Mouse (Mus musculus): Measurements from ENCODE around the gene Vangl1.
"Not testable (repeated sequence)": the region's sequence is repeated elsewhere in the genome, so short reads cannot be mapped to it uniquely, and the experiment has no call there.

Vangl1 gene

GRCm38 (mm10) chr3:102175701-102176100, 28.8 kb downstream of the Vangl1 start:
- in situ Hi-C loops (cut with MboI; ENCODE audit: unreplicated experiment in 2 of 2) = no loop called here

DNA sequence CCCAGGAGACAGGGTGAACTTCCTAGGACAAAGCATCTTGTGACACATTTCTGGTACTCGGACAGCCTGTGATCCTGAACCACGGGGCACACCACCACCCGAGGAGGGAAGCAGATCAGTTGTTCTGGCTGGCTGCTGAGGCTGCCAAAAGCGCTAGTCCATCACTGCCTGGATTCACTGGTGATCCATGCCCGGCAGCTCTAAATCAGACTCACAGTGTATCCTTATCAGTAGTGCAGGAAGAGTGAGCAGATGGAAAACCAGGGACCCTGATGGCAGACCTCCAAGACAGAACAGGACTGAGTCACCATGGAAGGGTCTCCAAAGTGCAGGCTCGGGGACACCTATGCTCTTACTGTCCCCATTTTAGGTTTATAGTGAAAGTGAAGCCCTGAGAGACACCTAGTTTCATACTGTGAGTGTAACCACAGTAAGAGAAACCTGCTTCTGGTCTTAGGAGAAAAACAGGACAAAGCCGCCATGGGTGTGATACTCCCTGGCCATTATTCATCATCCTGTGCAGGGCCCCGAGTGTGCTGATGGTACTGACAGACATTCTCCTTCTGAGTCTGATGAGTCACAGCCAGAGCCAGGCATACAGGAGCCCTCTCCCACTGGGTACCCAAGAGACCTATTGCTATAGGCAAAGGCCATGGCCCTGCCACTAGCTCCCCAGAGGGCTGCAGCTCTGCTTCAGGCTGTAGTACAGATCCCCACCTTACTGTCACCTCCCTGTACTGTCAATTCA, 30.2 kb downstream of the Vangl1 start:
- in situ Hi-C loops (cut with MboI; ENCODE audit: unreplicated experiment in 2 of 2) = no loop called here

DNA sequence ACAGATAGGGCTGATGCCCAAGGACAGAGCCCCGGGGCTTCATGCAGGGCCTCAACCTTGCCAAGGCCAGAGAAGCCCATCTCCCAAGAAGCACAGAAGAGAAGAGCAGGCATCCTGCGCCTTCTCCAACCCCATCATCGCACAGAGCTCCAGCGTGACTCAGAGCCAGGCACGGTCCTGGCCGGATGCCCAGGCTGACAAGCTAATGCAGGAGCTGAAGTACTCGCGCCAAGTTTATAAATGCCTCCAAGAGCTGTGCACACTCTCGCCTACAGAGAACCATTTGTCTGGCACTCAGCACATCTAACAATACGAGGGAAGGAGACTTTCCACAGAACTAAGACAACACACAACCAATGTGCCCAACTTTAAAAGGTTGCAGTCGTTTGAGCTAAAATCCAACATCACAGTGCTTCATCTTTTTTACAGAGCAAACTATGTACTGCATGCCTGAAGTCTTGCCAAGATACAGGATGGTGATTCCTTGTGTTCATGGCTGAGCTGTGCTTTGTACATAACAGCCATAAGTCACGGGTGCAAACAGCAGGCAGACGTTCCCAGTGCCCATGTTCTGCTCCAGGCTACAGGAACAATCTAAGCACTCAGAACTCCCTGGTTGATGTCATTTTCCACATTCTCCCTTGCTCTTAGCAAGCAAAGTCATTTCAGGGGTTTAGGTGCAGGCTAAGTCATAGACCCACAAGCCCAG, 35.1 kb downstream of the Vangl1 start:
- in situ Hi-C loops (cut with MboI; ENCODE audit: unreplicated experiment in 2 of 2) = no loop called here

DNA sequence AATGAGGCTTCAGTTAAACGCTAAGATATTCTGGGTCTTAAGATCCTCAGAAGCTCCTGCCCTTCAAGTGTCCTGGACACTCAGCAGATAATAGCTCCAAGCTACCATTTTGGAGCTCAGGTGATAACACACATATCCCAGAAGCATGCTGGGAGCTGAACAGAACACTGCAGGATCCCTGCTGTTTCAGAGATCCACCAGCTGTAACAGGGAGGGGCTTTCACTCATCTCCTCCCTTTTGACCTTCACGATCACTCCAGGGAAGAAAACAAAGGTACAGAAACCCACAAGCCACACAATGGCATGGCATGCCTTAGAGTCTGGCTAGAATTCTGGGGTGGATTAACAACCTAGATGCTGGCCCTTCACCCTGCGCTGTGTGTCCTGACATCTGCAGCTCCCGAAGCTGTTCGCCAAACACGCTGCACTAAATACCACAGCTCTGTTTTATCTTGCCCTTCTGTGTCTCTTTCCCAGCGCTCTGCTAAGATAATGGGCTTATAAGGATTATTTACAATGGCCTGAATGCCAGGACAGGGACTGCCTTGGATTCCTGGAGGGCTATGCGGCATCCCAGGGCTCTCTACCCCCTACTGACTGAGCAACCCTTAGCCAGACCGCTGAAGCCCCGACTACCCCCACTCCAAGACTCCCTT, 36.8 kb downstream of the Vangl1 start:
- in situ Hi-C loops (cut with MboI; ENCODE audit: unreplicated experiment in 2 of 2) = no loop called here

DNA sequence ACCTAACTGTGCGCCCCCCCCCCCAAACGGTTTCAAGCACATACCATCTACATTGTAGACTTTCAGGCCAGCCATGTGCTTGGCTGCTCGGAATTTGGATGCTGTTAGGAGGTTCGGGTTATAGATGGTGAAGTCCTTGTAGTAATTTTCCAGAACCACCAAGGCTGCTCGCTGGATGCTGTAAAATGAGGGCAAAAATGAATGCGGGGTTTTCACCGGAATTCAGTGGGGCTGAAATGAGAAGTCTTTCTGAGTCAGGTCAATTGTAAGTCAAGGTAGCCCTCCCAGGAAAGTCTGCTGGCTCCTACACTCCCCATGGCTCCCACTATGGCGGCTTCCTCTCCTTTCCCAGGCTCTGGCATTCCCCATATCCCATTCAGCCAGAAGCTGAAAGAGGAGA, 37.7 kb downstream of the Vangl1 start:
- in situ Hi-C loops (cut with MboI; ENCODE audit: unreplicated experiment in 2 of 2) = no loop called here

GRCm38 (mm10) chr3:102166287-102166620, 38.2 kb downstream of the Vangl1 start:
- in situ Hi-C loops (cut with MboI; ENCODE audit: unreplicated experiment in 2 of 2) = no loop called here

DNA sequence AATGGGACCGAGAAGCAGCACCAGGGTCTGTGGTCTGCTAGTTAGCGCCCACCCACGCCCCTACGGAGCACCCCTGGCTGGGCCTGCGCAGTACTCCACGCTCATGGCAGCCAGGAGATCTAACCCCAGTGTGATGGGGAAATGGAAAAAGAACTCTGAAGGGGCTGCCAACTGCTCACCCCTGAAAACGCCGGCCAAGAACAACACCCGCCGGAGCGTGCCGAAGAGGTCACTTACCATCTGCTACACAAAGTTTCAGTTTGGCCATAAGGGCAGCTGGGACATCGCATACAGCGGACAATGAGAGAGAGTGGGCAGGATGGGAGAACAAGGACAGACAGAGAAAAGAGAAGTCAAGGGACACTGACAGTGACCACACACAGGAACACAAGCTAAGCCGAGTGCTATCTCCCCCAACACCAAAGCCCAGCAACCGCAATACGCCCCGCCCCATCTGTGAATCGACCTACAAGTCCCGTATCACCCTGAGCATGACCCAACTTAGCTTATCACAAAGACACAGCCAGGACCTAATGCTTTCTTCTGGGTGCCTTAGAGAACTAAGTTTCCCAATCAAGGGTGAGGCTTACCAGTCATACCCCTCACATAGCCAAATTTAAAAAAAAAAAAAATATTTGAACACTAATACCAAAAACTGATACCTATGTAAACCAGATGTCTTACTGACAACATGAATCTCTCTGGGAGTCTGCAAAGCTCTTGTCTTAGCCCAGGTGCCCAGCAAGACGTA, 38.8 kb downstream of the Vangl1 start:
- in situ Hi-C loops (cut with MboI; ENCODE audit: unreplicated experiment in 2 of 2) = no loop called here

- in situ Hi-C loops (cut with MboI; ENCODE audit: unreplicated experiment in 2 of 2) = no loop called here
Measured at GRCm38 (mm10) chr3:102164911-102165310, 39.6 kb downstream of the Vangl1 start.

GRCm38 (mm10) chr3:102163861-102164260, 40.6 kb downstream of the Vangl1 start:
- in situ Hi-C loops (cut with MboI; ENCODE audit: unreplicated experiment in 2 of 2) = not testable (repeated sequence)

- in situ Hi-C loops (cut with MboI; ENCODE audit: unreplicated experiment in 2 of 2) = no loop called here
Measured at GRCm38 (mm10) chr3:102159423-102160325, 44.8 kb downstream of the Vangl1 start.

- in situ Hi-C loops (cut with MboI; ENCODE audit: unreplicated experiment in 2 of 2) = no loop called here
Measured at GRCm38 (mm10) chr3:102158759-102159422, 45.6 kb downstream of the Vangl1 start.

DNA sequence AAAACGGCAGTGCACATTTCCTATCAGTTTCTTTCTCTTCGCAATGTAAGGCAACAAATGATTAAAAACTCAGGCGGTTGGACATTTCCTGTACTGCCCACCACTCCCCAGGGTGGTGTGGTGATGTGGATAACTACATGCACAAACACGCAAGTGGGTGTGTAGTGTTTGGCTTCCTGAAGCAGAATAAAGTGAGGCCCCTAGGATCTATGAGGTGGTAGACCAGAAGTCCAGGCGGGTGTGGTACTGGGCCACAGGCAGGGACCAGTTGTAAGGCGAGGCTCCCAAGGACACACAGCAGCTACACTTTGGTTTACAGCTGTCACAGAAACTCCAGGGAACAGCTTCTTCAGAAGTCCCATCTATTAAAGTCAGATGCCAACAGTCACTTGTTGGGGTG, 46.8 kb downstream of the Vangl1 start:
- in situ Hi-C loops (cut with MboI; ENCODE audit: unreplicated experiment in 2 of 2) = no loop called here

DNA sequence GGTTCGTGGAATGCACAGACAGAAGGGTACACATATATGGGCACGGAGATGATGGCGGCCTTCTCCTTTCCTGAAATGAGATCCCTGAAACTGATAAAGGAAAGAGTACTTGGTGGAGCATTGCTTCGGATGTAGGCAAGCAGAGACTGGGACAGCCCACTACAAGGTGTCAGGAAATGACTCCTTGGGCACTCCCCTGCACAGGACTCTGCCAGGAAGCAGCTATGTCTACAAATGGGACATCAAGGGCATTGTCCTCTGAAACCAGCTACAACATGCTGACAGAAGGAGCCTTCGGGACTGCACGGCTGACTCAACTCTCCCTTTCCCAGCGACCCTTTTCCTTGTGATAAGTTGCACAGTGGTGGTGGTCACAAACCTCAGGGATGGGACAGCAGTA, 47.8 kb downstream of the Vangl1 start:
- in situ Hi-C loops (cut with MboI; ENCODE audit: unreplicated experiment in 2 of 2) = no loop called here

DNA sequence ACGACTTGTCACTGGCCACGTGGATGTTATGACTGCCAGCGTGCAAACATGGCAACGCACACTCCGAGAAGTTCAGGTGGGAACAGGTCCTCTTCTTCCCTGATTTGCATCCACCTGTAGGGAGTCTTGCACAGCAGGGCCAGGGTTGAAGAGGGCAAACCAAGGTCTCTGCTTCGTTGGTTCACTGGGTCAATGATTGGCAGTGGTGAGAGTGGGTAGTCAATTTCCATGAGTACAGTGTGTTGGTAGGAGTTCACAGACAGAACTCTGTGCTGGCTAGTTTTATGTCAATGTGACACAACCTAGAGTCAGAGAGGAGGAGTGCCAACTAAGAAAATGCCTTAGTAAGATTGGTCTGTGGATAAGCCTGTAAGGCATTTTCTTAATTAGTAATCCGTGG, 50.4 kb downstream of the Vangl1 start:
- in situ Hi-C loops (cut with MboI; ENCODE audit: unreplicated experiment in 2 of 2) = no loop called here

GRCm38 (mm10) chr3:102152872-102153271, 51.6 kb downstream of the Vangl1 start:
- in situ Hi-C loops (cut with MboI; ENCODE audit: unreplicated experiment in 2 of 2) = no loop called here

DNA sequence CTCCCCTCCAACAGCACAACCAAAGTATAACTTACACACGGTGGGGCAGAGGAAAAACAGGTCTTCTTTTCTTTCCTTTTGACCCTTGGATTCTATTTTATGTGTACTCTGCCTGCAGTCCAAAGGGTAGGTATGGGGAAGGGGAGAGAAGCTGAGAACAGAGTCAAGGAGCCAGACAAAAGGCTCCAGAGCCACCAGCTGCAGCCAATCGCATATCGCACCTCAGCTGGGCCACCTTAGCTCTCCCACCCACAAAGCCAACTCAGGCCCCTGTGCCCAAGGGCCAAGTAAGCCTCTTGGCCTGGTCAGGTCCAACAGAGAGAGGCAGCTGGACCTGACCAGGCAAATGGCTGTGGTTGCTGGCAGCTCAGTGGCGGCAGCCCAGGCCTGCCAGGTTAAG, 52.0 kb downstream of the Vangl1 start:
- in situ Hi-C loops (cut with MboI; ENCODE audit: unreplicated experiment in 2 of 2) = no loop called here

GRCm38 (mm10) chr3:102151850-102152249, 52.6 kb downstream of the Vangl1 start:
- in situ Hi-C loops (cut with MboI; ENCODE audit: unreplicated experiment in 2 of 2) = no loop called here

GRCm38 (mm10) chr3:102149941-102150340, 54.6 kb downstream of the Vangl1 start:
- in situ Hi-C loops (cut with MboI; ENCODE audit: unreplicated experiment in 2 of 2) = no loop called here

- in situ Hi-C loops (cut with MboI; ENCODE audit: unreplicated experiment in 2 of 2) = no loop called here
Measured at GRCm38 (mm10) chr3:102147189-102147588, 57.3 kb downstream of the Vangl1 start.

- in situ Hi-C loops (cut with MboI; ENCODE audit: unreplicated experiment in 2 of 2) = no loop called here
Measured at GRCm38 (mm10) chr3:102146428-102146827, 58.1 kb downstream of the Vangl1 start.

Measured in v-Abl transformed pro-B cells (cell line).